Mouse (Mus musculus): ENCODE results near the gene Atp2a3.

Gene Atp2a3

GRCm38 (mm10) chr11:73037691-73038090, 76.7 kb downstream of the Atp2a3 start:
- DNase-seq (ENCODE audit: low read depth): no peak

- DNase-seq (ENCODE audit: low read depth): no peak
Measured at GRCm38 (mm10) chr11:73039102-73039799, 78.3 kb downstream of the Atp2a3 start.

Measured in fibroblast of lung, adult 2 months (primary cell).